Mouse (Mus musculus) liver, adult 2 months (tissue): ENCODE data around the gene Fam219a.

Experiments
- CTCF ChIP-seq: fragments of 200-500 bp; IDR thresholded peaks from 2 replicates; pipeline ENCODE4 v1.5.1; 2011; ENCODE audit warnings: low read depth, low read length, control low read depth
- POLR2A ChIP-seq: fragments of 200-500 bp; IDR thresholded peaks from 2 replicates; pipeline ENCODE4 v1.6.1; 2011; ENCODE audit warnings: low read length, control low read depth; ENCODE audit not compliant: insufficient read depth; ENCODE audit errors: extremely low read depth

GRCm38 (mm10) chr4:41495076-41495475 lies 74.3 kb downstream of the Fam219a start:
- TF ChIP-seq CTCF (no peak), POLR2A (no peak)
